Mouse (Mus musculus): ENCODE results near the gene Dus3l.
A peak's percentile ranks its signal among the peaks of the same experiment; 100 is the strongest.

Dus3l gene

DNA sequence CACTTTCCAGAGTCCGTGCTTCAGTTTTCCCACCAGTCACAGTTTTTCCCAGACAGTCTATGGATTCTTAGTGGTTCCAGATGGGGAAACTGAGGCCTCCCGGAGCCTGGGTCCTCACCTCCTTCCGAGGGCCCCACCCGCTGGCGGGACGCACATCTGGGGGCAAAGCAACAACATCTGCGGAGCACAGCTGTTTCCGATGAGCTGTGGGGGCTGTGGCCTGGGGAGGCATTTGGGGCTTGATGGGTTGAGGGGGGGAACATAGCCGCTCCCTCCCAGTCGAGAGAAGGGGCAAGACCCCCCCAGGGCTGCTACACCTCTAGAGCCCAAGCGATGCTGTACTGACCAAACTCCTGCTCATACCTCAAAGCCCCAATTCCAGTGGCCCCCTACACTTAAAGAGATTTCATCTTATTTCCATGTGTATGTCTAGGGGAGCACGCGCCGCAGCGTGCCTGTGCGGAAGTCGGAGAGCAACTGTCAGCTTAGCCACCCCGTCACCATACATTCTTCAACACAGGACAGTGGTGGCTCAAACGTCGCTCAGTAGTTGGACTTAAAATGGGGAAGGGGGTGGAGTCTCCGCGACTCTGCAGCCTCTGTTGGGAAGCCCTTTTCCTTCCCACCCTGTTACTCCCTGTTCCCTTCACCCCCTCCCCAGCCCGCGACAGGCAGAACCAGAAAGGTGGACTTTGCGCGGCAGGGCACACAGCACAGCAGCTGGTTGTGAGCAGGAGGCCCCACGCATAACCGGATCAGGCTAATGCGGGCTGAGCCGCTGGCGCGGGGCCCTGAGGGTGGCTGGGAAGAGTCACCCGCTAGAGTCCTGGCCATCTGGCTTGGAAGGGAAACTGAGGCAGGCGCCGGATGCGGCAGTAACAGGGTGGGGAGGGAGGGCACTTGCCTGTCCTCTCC, 10.0 kb upstream of the Dus3l start:
- DNase-seq, result no peak

DNA sequence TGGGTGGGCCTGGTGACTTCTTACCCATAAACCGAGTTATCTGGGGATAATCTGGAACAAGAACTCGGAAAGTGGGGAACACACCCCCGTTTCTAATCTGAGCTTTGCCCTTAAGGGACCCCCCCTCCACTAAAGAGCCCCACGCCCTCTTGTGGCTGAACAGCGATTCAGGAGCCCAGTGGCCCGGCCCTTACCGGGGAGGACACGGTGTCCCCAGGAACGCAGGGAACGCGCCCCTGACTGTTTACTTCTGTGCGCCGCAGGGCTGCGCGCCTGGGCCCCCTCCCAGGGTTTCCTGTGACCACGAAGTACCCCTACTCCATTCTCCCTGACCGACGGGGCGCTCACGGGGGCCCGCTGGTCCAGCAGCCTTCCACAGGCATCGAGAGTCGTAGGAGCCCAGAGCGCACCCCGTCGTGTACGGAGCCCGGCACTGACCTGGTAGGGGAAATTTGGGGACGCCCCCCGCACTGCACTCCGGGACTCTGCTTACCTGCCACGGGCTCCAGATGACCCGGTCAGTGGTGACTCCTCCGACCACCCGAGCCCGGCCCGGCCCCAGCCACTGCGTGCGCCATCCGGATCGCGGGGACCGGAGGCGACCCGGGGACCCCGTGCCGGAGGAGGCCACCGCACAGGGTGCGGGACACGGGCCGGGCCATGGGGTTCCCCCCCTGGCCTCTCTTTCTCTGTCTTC, 7.7 kb upstream of the Dus3l start:
- no peak for DNase-seq

DNA sequence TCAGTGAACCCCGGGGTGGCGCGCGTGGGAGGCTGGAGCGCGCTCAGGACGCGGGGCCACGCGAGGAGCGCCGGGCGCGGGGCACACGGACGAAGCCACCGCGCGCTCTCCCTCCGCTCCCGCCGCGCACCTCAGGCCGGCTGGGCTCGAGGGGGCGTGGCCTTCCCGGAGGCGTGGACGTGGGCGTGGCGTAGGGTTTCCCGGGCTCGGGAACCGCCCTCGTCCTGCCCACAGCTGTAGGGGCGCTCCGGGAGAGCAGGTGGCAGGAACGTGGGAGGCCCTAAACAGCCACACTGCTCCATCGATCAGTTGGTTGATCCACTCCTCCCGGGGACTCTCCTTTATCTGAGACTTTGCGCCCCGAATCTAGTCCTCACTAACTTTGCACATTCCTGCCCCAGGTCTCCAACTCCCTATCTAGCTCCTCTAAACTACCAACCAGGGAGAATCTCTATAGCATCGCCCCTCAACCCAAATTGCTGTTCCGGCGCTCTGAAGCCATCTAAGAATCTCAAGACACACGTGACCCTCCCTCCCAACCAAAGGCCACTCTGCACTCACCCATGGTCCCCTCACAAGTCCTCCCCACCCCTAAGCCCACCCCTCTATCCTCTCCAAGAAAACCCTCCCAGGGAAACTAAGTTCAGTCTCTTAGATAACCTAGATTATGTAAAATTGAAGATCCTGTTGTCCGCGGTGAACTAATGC, 7.0 kb upstream of the Dus3l start, which contains the start of gene Nrtn:
Gene Nrtn, minus strand, starts transcription at position 115 of the 708 bp plus-strand sequence.
- DNase-seq, result no peak

DNA sequence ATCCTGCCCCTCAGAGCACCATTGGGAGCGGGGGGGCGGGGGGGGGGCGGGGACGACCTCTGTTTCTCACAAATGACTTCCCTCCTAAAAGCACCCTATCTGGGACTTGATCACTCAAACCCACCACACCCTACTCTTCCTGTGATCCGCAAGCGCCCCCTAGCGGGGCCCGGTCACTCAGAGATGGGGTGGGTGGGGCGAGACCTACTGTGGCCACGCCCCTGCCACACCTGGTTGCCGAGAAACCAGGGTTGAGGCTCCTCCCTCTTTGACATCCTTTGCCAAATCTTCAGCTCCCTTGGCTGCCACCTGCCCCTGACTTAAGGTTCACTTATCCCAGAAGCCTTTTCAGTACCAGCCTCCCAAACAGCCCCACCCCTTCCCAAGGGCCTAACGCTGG, 6.4 kb upstream of the Dus3l start:
- peak; percentile 72 for DNase-seq

DNA sequence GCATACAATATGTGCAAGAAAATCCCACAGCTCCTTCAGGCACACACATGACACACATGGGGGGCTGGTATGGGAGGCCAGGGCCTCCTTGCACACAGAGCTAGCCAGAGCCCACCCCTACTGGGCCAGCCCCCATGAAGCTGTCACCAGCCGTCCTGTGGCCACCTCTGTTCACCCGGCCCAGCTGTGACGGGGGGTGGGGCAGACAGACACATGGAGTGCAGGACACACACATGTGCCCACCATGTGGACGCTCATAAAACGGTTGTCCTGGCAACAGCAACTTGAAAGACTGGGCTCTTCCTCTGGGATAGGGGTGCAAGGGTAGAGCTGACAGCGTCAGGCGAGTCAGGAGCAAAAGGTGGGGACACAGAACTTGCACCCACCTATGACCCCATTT, 5.3 kb upstream of the Dus3l start:
- no peak for DNase-seq

DNA sequence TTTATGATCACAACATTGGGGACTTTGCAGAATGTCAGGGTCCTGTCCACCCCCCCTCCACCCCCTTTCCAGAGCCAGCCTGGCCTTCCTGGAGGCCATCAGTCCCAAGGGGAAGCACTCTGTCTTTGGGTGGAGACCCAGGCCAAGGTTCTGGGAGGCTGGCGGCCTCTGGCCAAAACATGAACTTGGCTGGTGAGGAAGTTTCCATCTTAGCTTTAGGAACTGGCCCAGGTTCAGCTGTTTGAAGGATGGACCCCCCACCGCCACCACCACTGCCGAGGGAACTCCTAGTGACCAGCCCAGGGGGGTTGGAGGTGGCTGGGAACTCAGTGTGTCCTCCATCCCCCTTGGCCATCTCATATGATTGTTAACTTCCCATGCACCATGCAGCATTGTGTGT, 3.5 kb upstream of the Dus3l start:
- DNase-seq, result no peak

DNA sequence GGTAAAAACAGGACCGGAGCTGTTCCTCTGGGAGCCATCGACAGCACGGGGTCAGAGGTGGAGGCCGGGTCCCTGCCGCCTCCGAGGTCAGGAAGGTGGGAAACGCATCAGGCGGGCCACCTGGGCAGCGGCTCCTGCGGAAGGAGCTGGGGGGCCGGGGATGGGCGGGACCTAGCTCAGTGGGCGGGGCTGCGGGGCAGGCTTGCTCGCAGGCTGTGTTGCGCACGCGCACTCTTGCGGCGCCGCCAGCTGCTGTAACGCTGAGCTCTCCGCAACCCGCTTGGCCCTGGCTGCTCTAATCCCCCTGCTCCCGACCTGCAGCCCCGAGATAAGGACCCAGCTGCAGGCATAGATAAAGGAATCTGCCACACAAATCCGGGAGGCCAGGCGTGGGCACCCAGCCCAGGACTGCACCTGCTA, 2.6 kb upstream of the Dus3l start:
- DNase-seq, result peak; percentile 92

DNA sequence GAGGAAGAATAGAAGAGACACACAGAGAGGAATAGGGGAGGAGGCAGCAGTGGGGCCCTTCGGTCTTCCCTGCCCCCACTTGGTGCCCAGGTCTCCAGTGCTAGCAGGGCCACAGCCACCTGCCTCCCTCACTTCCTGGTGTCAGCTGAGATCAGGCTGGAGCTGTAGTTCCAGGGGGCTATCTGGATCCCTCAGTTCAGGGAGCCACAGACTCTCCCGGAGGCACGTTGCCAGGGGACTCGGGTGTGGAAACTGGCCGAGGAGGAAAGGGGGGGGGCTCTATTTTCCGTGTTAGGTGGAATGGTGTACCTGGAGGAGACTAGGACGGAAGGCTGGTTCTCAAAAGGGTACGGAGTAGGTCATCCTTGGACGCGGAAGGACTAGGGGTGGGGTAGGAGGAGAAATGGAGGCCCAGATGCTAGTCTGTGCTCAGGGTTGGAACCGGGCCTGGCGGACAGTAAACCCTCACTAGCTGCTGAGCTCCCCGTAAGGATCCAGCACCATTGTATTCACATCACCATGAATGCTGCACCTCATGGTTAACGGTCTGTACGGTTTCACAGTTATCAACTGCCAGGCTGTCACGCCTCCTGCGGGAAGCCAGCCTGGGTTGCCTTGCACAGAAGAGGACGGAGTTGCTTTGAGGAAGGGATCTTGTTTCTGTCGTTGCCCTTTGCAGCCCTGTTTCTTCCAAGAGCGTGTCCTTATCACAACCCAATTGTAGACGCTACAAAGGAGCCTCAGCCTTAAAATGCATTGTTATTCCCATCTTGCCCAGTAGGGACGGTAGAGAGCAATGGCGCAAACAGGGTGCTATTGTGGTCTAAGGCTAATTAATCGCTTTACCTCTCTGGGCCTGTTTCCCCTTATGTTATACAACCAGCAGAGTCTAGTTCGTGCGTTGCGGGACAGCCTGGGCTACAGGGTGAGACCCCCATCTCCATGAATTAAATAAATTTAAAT, 1.5 kb upstream of the Dus3l start:
- peak; percentile 53 for DNase-seq

DNA sequence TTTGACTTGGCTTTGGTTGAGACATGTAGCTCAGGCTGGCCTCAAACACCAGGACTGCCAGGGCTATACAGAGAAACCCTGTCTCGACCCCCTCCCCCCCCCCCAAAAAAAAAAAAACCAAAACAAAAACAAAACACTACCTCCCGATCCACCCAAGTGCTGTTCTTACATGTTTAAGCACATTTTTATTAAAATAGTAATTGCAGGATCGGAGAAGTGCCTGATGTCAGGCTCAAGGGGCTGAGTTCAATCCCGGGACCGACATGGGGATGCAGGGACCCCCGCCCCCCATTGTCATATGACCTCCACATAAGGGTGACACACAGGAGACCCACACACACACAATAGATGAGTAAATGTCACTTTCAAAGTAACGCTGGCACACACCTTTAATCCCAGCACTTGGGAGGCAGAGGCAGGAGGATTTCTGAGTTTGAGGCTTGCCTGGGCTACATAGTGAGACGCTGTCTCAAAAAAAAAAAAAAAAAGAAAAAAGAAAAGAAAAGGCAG, 761 bp upstream of the Dus3l start:
- no peak for DNase-seq

DNA sequence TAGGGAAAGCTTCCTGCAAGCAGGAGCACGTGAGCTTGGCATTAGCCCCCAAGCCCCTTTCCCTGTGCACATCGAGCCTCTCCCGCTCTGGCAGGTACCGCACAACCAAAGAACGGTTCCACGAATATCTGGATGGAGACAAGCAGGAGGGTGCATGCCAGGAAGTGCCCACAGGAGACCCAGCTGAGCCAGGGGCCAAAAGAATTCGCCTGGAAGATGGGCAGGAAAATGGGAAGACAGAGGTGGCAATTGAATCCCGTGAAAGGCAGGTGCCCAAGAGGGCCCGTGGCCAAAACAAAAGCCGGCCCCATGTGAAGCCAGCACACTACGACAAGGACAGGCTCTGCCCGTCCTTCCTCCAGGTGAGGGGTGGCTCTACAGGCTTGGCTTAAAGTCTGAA, 874 bp downstream of the Dus3l start:
- no peak for DNase-seq

DNA sequence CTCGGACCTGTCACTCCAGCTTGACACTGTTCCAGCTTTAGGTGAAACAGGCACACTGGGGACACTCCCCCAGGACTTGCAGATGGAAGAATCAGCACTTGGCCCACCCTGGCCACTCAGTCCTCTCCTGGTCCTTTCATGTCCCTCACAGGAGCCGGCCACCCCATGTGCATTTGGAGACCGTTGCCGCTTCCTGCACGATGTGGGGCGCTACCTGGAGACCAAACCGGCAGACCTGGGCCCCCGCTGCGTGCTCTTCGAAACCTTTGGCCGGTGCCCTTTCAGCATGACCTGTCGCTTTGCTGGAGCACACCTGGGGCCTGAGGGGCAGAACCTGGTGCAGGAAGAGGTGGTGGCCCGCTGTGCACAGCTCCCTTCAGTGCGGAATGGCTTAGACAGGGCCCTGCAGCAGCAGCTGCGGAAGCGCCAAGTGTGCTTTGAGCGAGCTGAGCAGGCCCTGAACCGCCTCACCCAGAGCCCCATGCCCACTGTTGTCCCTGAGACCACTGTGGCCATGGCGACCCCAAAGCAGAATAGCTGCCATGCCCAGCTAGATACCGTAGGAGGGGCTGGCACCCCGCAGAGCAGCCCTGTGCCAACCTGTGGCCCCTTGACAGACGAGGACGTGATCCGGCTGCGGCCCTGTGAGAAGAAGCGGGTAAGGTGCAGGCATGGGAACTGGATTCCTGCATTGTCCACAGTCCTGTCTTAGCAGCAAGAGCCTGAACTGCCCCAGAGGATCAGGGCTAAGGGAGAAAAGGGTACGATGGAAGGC, 2.3 kb downstream of the Dus3l start:
- DNase-seq, result no peak

DNA sequence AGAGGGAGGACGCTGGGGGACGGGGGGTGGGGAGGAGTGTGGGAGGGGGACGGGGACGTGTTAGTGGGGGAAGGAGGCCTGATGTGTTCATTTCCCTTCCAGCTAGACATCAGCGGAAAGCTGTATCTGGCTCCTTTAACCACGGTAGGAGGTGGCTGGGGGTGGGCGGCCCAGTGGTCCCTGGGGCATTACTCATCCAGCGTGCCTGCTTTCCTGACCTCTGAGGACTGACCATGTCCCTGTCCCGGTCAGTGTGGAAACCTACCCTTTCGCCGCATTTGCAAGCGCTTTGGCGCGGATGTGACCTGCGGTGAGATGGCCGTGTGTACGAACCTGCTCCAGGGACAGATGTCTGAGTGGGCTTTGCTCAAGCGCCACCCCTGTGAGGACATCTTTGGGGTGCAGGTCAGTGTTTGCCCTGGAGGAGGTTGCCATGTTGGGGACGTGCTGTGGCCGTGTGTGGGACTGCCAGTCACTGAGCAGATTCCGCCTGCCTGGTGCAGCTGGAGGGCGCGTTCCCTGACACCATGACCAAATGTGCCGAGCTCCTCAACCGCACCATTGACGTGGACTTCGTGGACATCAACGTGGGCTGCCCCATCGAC, 3.1 kb downstream of the Dus3l start:
- DNase-seq, result no peak

DNA sequence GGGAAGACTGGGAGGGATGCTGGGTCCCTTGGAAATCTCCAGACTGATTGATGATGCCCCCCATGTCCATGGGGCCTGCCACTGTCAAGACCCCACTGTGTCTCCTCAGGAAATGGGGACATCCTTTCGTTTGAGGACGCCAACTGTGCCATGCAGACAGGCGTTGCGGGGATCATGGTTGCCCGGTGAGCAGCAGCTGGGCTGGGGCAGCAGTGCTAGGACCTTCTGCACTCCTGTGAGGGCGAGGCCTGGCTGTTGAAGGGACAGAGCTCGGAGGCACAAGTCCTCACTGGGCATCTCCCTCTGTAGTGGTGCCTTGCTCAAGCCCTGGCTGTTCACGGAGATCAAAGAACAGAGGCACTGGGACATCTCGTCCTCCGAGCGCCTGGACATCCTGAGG, 4.4 kb downstream of the Dus3l start:
- DNase-seq, result no peak

DNA sequence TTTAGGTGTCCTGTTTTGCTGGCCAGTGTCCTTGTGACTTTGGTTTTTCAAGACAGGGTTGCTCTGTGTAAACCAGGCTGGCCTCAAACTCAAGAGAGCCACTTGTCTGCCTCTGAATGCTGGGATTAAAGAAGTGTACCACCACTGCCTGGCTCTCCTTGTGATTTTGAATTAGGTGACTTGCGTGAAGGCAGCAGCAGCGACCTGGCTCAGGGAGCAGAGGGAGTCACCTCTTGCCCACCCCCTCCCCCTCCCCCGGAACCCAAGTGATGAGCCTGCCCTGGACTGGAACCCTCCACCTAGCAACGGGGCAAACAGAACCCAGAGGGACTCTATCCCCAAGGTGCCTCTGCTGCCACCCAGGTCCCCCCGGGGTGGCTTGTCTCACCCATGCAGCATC, 5.4 kb downstream of the Dus3l start, which contains the start of gene Prr22:
Gene Prr22, plus strand, starts transcription at position 301 of the 400 bp plus-strand sequence.
- no peak for DNase-seq

DNA sequence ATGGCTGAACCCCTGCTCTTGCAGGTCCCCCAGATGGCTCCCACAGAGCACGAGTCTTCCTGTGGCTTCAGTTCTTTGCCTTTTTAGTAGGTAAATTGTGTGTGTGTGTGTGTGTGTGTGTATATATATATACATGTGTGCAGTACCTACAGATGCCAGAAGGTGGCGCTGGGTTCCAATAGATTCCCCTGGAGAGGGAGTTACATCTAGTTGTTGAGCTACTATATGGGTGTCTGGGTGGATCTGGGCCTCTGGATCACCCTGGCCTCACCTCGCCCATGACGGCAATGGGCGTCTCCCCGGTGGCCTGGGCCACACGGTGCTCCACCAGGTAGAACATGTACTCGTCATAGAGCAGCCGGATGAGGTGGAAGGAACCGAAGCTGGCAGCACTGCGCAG, 13.0 kb downstream of the Dus3l start:
- DNase-seq, result no peak

DNA sequence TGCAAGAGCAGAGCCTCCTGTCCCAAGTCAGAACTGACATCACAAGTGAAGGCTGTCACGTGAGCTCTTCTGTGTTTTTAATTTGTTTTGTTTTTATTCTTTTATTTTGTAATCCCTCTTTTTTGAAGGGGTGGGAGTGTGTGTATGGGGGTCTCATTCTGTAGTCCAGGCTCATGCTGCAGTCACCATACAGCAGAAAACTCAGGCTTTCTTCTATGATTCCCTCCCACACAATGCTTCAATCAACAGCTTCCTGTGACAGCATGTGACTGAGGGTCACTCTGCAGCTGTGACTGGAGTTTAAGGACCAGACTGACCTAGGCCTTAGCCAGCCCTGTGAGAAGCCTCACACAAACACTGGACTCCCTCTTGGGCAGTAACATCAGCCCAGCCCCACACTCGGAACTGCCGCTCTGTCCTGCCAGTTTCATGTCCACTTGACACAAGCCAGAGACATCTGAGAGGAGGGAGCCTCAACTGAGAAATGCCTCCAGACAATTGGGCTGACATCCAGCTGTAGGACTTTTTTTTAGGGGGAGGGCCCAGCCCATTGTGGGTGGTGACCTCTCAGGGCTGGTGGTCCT, 14.3 kb downstream of the Dus3l start:
- DNase-seq, result no peak

DNA sequence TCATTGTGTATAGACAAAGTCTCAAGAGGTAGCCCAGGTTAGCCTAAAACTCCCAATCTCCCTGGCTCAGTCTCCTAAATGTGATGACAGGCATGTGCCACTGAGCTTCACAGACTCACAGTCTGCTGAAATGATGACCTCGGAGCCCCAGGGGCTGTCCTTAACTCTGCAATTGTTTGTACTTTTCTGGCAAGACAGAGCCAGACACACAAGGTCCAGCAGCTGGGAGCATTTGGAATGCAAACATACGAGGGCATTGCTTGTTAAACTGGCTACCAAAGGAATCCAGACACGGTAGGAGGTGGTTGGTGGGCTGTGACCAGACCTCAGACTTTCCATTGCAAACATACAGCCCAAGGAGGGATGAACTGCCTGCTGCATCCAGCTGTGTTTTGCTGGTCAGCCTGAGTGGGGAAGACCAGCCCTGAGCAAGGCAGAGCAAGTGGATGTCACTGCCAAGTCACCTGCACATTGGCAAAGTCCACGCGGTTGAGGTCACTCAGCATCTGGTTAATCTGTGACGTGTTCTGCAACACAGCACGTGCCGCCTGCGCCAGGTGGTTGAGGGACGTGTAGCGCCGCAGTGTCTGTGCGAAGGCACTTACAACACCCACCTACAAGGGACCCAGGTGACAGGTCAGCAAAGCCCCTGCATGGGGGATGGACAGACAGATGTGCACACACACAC, 15.9 kb downstream of the Dus3l start:
- DNase-seq, result no peak

DNA sequence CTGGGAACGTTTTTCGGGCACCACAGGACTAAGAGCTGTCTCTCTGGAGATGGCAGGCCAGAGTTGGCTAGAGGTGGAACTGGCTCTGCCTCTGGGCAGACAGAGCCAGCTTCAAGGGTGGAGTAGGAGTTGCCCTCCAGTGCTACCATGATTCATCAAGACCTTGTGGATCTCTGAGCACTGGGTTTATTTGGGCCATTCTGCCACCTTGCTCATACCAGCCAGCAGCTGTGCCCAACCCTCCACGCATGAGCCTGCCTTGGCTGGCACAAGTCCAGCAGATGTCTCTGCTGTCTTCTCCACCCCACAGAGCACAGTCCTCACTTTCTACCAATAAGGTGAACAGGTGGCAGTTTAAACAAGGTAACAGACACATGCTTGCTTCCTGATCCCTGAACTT, 24.3 kb downstream of the Dus3l start:
- DNase-seq, result no peak

DNA sequence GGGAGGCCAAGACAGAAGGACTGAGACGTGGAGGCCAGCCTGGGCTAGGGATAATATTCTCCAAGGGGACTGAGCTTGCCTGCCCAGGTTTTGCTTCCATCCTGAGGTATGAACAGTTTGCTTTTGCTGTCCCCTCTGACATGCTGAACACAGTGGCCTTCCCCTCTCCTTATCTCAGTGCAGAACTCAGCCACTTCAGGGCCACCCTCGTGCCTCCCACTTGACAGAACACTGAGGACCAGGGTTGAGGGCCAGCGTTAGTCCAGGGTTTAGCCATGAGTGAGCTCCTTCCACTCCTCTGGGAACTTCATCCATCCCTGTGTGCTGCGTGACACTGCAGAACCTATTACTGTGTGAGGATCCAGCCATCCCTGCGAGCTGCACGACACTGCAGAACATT, 24.7 kb downstream of the Dus3l start:
- DNase-seq, result no peak

DNA sequence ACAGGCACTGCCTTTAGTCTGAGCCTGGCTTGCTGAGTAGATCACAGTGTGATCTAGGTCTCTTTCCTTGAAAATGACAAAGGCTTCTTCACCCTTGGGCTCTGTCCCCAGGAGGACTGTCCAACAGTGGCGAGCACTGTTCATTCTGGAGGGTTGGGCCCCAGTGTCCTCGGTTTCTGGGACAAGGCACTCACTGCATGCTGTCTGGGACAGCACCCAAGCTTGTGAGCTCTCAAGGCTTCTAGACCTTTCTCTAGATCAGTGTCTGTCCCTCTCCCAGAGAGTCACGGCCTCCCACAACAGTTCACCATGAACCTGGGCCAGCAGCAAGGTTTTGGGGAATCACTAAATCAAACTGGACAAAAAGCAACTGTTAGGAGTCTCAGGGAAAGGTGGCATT, 28.0 kb downstream of the Dus3l start:
- DNase-seq, result no peak

Data from right cerebral cortex, postnatal 4 days (tissue).